Mouse (Mus musculus): Measurements from ENCODE around the gene Cdh20.

The Cdh20 gene

DNA sequence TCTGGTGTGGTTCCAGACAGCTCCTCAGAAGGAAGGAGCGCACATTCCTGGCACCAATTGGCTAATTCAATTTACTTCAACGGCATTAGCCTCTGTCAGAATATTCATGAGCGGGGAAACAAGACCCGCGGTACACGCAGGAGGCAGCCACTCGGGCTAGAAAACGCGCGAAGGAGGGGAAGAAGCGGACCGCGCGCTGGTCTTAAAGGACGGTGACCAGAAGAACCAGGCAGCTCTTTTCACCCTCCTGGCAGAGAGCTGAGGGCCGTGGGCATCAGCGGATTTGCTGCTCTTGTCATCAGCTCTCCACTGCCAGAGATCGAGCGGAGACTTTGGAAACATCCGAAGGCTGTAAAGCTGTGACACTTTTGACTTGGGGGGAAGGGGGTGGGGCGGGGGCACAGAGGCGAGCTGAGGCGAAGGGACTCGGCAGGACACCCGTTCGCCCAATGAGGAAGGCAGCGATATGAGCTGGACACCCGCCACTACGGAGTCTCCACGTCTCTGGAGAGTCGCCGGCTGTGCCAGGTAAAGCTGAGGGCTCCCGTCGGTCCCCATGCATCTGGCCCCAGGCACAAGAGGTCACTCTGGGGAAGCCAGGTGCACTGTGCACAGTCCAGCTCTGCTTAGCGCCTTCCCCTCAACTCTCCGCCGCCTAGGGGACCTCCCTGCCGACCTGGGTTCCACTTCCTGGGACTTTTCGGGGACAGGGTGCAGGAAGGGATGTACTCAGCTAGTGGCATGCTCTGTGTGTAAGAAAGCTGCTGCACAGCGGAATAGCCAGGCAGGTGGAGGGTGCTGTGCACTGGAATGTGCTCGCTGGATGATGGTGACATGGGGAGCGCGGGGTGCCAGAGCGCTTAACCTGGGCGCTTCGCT lies at the start of gene Cdh20:
Cdh20 (plus strand) TSS at position 159 of the 879 bp plus-strand sequence.
- DNase-seq = peak; percentile 58

DNA sequence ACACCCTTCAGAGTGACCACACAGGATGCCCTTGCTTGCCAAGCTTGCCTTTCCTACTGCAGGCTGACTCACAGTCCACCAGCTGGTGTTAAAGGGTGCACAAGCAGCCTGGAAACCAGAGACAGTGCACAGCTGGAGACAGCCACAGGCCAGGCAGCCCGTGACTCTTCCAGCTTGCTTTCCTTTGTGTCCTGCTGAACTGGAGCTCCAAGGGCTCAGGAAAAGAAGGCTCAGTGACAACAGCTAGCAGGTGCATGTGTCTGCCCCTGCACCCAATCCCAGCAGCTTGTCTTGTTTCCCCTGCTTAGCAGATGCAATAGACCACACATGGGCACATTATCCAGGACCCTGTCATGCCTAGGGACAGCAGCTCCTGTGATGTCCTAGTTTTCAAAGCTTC lies 21.5 kb upstream of the Cdh20 start:
- peak; percentile 42 for DNase-seq

DNA sequence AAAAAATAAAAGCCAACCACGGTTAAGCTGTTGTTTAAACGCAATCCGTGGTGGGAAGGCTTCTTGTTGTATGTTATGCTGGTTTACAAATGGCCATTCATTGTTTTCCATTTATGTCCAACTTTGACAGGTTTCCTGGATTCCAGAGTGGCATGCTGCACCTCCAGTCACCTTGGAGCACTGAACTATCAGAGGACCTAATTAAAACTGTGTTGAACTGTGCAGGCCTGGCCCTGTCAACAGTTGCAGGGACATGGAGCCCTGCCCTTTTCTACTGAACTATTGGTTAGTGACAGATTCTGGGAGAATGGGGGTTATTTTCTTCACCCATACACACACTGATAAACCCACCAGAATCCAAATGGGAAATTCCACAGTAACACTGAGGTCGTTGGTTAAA lies 20.9 kb upstream of the Cdh20 start:
- no peak for DNase-seq

DNA sequence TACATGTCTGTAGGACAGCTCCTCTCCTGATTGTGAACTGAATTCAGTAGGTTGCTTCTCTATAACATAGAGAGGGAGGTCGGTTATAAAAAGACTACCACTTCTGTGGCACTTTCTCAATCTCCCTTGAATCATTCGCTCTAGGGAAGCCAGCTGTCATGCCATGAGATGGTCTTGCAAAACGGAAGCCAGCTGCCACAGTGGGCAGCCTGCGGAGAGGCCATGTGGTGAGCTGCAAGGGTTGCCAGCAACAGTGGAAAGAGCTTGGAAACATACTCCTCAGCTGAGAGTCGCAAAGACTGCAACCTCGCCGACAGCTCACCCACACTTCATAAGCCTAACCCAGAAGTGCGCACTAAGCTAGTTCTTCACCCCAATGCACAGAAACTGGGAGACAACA lies 13.8 kb upstream of the Cdh20 start:
- no peak for DNase-seq

DNA sequence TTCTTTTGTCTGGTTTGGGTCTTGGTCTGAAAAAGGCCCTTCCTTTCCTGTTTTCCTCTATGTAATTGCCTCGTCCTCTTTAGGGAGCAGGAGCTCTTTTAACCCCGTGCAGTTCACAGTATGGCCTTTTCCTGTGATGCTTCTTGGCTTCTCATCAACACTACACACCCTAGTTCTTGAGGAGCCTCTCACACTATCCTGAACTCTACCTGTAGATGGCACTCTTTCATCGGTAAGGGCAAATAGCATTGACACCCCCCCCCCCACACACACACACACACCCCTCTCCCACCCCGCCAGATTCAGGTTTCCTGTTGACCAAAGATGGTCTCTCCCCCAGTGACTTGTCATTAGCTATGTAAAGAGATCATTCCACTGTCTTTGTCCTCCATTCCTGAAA lies 12.4 kb upstream of the Cdh20 start:
- DNase-seq = no peak

DNA sequence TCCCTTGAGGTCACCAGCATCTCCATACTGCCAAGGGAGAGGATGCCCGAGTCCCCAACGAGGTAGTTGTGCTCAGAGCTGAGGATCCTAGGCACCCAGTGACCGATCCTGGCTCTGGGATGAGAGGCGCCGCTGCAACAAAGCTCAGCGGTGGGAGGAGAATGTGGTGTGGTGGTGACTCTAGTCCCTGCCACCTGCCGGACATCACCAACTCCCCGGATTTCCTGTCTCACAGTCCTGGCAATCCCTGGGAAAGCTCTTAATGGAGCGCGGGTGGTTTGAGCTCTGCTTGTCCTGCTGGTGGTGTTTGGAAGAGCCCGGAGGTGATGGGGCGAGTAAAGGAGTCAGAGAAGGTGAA lies 900 bp downstream of the Cdh20 start:
- peak; percentile 59 for DNase-seq

DNA sequence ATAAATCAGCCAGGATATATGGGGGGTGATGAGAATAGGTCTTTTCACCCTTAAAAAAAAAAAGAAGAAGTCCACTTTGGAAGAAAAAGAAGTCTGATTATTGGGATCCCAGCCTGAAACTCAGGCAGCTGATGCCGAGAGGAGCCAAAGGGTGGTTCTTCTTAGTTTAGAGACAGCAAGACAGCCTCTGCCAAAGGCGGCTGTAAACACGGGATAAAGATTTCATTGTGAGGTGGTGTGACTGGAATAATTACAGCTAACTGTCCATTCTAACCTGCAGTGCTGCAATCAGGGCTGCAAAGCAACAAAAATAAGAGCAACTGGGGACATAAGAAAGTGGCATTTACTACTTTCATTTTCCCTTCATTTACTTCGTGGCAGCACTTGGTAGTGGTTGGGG lies 3.6 kb downstream of the Cdh20 start:
- DNase-seq = no peak

DNA sequence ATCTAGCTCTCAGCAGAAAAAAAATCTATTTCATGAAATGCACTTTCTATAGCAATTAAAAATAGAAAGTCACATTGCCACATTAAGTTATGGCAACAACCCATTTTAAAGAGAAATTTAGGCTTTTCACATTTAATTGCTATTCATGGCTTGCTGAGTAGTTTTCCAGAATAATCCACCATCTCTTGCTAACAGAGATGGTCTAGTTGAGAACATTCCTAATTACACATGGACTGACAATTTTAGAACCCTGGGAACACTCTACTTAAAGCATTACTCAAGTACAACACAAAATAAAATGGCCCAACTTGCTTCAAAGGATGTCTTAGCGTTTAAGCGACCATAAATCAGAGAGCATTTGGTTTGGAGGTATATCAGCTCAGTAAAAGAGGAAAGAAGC lies 4.9 kb downstream of the Cdh20 start:
- DNase-seq = no peak

DNA sequence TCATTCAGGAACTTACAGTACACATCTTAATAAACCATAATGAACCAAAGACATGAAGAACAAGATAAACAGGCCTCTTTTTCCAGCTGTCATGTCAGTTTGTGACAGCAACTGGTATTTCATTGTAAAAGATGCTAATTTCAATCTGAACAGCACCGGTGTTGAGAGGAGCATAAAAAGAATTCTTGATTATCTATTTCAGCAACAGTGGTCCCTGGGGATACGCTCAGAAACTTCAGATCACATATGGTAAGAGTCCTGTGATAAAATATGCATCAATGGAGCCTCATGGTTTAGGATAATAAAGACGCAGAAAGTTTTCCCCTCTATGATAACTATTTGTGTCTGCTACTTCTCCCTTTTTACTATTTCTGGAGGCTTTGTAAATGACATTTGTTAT lies 25.2 kb downstream of the Cdh20 start:
- DNase-seq = no peak

DNA sequence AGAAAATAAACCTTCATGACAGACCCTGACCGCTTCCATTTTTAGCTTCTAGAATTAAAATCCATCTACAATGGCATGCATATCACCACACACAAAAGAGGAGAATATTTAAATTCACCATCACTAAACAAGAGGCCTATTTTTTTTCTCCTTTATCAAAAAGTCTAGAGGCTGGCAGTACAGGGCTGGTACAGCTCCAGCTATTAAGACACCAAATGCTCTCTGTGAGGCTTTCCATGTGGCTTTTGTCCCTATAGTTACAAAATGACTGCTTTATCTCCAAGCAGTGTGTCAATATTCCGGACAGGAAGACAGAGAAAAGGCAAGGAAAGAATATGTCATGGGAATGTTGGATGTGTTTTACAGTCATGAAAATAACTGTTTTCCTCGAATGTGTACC lies 27.8 kb downstream of the Cdh20 start:
- DNase-seq = no peak

DNA sequence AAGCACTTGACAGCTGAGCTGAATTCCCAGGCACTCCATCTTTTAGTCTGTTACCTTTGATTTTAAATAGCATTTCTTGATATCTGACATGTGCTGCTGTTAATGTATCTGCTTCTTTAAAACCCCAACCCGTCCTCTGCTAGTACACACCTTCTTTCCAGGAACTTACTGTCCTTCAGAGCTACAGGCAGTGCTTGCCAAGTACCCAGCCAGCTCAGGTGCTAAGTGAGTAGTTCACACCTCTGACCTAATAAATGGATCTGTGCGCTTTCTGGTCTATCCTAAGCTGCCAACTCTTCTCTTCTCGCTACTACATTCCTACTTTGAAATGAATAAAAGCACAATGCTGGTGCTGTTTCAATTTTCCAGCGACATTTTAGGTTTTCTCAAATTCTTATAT lies 28.8 kb downstream of the Cdh20 start:
- no peak for DNase-seq

DNA sequence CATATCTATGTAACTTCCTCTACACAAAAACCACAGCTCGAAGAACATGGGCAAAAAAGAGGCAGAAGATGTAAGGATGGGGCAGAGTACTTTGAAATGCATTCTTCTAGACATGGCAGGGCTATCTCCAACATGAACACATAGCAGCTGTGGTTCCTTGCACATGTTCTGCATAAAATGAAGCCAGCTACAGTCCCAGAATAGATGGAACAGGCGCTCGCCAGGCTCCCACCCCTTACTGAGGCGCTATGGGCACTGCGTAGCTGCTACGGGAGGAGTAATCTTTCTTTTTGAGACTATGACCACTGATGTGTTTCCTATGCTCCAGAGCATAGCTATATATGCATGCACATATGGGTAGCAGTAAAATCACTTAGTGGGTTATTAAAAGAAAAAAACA lies 36.4 kb downstream of the Cdh20 start:
- DNase-seq = no peak

DNA sequence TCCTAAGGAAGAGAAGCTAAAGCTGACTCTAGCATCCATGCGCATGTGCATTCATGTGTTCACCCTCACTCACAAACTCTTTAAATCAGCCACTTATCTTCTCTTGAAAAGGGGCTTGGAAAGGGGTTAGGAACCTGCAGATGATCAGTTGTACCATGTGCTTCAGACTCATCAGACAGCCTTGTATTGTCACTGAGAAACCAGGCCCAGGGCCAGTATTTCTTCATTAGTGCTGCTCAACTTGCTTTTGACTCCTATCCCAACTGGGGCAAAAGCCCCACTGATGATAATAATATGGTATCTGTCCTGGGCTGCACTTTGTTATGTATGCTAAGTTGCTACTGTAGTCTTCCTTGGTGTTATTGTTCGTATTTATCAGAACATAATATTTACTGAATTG lies 38.9 kb downstream of the Cdh20 start:
- no peak for DNase-seq

DNA sequence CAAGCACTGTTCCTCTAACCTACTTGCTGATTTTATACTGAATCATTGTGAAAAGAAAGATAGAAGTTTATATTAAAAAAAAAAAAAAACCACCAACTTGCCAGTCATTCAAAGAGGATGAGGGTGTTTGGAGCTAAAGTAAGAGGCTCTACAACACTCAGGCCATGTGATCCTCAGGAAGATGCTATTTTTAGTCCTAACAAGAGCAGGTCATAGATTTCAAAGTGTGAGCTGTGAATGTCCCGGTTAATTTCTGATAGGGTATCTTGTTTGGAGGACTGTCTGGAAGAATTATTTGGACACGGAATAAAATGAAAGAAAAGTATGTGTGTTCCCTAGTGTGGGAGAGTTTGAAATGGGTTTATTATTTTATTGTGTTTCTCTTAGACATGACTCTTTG lies 49.2 kb downstream of the Cdh20 start:
- no peak for DNase-seq

DNA sequence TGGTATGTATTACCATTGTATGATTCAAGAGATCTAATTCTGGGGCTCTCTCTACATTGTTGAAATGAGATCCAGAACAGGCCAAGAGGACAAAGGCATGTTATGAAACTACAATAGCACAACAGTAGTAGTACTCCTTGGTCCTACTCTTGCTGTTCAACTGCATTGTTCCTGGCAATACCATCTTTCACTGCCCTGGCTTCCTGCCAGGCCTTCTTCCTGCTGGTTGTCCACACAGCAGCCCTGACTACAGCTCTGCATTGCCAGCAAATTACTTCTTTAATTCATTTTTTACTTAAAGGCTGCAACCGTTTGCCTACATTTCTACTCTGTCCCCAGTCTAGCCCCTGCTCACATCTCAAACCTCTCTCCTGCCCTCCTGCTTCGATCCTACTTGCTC lies 59.8 kb downstream of the Cdh20 start:
- no peak for DNase-seq

DNA sequence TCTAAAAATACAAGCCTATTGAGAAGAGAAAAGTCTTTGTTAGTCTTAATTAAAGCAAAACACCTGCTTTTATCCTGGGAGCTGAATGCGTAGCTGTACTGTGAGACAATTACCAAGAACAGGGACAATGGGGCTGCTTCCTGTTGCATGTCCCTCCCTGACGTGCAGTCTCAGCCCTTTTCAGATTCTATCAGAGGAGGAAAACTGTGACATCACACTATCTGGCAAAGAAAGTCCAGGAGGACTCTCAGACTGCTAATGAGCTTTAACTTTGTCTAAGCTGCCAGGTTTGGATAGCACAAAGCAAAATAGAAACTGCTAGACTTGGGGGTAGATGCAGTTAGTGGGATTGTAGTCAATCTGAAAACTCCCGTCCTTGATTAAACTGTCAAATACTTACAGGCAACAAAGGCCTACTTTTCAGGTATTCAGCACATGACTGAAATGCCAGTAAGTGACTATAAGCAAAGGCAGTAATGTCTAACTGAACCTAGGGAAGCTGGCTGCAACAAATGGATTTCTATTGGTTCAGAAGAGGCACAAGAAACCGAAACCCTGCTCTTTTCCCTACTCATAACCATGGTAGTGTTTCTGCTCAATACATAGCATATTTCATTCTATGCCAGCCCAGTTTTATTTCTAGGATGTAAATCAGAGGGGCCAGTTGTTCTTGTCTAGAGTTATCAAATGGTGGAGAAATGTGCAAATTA lies 70.0 kb downstream of the Cdh20 start:
- peak; percentile 12 for DNase-seq

DNA sequence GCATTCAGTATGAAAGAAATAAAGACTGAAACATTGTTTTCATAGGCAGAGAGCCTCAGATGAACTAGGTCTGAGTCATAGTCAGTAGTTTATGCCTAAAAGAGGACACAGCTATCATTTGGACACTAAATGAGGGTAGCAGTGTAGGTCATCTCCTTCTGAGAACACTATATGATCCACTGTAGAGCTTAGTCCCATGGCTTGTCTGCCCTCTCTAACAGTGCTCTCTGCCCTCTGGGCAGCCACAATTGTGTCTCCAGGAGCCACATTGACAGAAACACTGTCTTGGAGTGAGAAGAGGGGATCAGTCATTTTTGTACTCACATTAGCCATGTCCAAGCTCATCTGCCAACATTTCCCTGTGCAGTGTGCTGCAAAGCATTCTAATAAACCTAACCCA lies 70.7 kb downstream of the Cdh20 start:
- DNase-seq = no peak

DNA sequence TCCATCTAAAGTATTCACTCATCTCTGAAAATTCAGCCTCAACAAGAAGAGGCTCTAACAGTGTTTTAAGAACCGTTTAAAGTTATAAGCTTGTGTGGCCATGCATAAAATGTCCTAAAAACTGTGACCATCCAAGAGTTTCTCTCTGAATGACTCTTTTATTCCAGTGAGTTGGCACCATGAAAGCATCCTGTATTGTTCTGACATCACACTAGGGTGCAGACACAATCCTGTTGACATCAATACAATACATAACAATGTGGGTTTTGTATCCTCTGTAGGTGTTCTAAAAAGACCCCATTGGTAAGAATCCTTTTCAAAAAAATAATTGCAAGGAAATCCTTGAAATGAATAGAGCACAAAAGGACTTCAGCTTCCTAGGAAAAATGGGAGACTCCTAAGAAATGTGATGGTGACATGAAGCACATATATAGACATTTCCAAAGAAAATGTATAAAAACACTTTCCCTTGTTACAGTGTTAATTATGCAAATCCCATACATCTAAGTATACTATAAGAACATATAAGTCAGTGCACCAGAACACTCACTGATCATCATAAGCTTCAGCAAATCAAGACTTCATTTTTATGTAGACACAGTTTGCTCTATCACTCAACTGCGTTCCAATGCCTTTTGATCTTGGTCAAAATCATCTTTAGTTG lies 80.1 kb downstream of the Cdh20 start:
- DNase-seq = peak; percentile 9

DNA sequence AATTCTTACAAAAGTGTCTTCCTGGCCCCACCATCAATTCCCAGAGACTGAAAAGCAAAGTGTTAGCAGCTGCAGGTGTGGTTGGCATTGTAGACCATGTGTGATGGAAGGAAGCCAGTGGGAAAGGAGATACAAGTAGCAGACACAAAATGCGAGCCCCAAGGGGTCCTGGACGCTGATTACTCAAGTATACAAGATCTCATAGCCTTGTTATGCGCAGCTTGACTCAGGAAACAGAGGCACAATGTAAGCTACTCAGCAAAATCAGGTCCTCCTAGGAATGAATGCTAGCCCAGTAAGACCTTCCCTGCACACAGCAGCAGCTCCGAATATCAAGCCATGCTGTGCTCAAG lies 80.6 kb downstream of the Cdh20 start:
- DNase-seq = peak; percentile 12

DNA sequence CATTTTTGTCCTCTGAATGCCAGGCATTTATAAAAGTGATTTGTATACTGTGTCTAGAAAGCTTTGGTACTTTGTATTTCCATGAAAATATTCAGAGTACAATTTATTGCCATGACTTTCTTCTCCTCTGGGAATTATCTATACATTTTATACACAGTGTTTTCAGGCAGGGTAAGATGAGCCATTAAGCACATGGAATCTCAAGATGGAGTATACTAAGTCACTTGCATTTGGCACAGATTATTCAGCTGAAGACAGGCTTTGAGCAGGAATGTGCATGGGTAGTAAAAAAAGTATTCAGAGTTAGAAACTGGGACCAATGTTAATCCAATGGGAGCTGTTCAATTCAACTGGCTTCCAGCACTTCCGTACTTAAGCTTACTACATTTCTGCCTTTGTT lies 109.1 kb downstream of the Cdh20 start:
- no peak for DNase-seq

DNA sequence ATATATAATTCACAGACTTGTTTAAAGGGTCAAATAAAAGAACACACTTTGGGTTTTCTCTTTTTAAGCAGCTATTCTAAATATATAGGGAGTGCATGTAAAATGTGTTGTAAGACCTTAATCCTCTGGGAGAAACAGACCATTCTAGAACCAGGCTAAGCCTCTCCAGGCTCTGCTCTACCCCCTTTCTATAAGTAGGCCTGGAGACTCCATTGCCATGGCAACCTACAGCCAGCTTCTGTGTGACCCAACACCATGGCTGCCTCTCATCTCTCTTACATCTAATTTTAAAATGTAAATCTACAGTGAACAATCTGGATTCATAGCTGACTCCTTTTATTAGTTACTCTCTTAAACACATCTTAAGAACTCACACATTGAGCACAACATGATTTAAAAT lies 133.5 kb downstream of the Cdh20 start:
- DNase-seq = no peak

DNA sequence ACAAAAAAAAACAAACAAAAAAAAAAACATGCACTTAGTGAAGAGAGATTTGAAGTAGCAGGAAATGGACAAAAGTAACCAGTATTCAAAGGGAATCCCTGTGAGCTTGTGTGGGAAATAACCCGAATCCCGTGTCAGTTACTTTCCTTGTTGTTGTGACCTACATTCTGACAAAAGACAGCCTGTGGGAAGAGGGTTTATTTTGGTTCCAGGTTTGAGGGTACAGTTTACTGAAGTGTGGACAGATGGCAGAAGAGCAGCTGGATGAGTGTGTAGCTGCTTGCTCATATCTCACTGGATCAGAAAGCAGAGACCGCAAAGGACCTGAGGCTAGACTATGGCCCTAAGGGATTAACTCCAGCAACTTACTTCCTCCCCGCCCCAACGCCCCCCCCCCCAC lies 135.1 kb downstream of the Cdh20 start:
- DNase-seq = no peak

DNA sequence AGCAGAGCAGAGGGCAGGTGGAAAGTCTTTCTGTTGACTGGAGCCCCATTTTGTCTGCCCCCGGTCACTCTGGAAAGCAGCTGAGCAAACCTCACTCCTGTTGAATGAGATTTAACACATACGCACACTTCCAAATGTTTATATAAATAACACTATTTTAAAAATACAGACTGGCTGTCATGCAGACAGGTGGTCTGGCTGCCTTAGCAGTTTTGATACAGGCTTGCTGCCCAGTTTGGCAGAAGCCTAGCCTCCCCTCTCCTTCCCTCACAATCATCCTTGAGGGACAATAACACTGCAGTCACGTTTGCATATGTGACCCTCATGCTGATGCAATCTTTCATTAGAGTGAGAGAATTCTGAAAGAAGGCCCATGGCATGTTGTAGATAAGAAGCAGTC lies 144.1 kb downstream of the Cdh20 start:
- no peak for DNase-seq

DNA sequence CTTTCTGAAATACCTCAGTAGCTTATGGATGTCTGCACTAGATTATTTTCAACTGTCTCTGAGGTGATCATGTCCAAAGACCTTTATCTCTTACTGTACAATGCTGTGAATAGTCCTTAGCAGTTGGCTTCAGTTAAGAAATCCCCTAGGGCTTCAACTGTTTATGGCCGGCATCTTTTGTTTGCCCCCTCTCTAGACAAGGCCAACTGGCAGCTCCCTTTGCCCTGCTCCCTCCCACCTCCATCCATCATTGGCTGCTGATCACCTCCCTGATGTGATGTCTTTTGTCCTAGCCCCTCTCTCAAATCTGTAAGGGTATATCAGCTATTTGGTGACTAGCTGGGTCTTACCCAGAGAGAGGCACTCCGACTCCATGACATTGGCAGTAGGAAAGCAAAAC lies 148.2 kb downstream of the Cdh20 start:
- peak; percentile 21 for DNase-seq
